Mouse (Mus musculus) urinary bladder, postnatal 0 days (tissue): ENCODE results near the gene Tecpr1. TPM values are rescaled to one million over a fixed set of nuclear protein-coding genes. Genes with fewer than 3 reads are reported as not detected.

ENCODE experiments used
- polyA plus RNA-seq: library from polyadenylated mRNA; unstranded; fragments of >200 nt; fragmentation: Nextera tagmentation; extraction: Ambion mirVana; gene quantifications from 2 replicates; pipeline ENCODE4 v1.2.1, GENCODE M21; 2015

The Tecpr1 gene
- 12.2 and 13.5 TPM in 2 replicates for polyA plus RNA-seq

GRCm38 (mm10) chr5:144223503-144223862 is at the start of gene Tecpr1:
TSS of gene Tecpr1 (minus strand) at chr5:144223615.

GRCm38 (mm10) chr5:144243901-144244487 is 20.6 kb upstream of the Tecpr1 start, which contains the start of gene Bri3:
TSS of gene Bri3 (plus strand) at chr5:144244437.

DNA sequence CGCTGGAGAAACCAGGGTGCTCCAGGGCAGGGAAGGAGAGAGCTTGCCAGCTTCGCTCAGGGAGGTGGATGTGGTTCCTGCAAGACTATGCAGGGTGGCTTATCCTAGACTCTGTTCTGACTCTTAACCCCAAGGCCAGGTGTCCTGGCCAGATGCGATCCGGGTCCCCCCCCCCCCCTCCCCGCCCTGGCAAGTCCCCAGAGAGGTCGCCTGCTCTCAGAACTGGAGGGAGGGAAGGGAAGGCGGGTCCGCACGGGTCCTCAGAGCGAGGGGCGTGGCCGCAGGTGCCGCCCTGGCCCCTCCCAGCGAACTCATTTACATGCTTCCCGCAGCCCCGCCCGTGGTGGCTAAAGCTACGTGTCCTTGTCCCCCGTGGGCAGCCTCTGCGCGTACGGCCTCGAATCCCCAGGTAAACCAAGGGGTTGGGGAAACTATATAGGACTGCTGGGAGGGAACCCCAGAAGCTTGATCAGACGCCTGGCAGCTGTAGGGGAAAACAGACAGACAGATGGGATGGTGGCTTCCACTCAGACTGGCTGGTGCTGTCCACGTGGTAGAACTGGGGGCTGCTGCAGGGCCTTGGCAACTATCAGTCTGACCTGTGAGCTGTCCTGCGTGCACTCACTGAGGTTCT is 33.3 kb downstream of the Tecpr1 start, which contains the start of gene Bhlha15:
Gene Bhlha15, plus strand, starts transcription at position 337 of the 634 bp plus-strand sequence.

Other genes starting within 250 kb of the Tecpr1 start
- 47.3 and 52.5 TPM in 2 replicates for gene Ccz1, start 208.7 kb downstream of the Tecpr1 start, polyA plus RNA-seq
- gene Ocm, start 196.9 kb downstream of the Tecpr1 start, polyA plus RNA-seq = not detected in 2 replicates
- gene Lmtk2, start 123.2 kb downstream of the Tecpr1 start, polyA plus RNA-seq = 3.0 and 3.8 TPM in 2 replicates
- 0.22 and 0.39 TPM in 2 replicates for gene Bhlha15, start 33.3 kb downstream of the Tecpr1 start, polyA plus RNA-seq
- gene Bri3, start 20.8 kb upstream of the Tecpr1 start, polyA plus RNA-seq = 155 and 156 TPM in 2 replicates
- gene Baiap2l1, start 134.5 kb upstream of the Tecpr1 start, polyA plus RNA-seq = 6.4 and 8.1 TPM in 2 replicates